Mouse (Mus musculus) heart, postnatal 36 days (tissue): ENCODE data around the gene Tagln2. TPM values are rescaled to one million over a fixed set of nuclear protein-coding genes. Genes with fewer than 3 reads are reported as not detected.
A peak's percentile ranks its signal among the peaks of the same experiment; 100 is the strongest.

Experiments used
- DNase-seq, 2 experiments: peaks; one replicate each; pipeline ENCODE4 v3.0.0; 2021 to 2022
- intact Hi-C: fragments of 180-260 bp; cut with DNase I; formaldehyde crosslinking; loops from one replicate; pipeline ENCODE4 v1.15.1; 2025
- total RNA-seq, 2 experiments: library from RNA; stranded (reverse); gene quantifications; 2 replicates each; pipeline ENCODE4 v1.2.3; 2021

Gene Tagln2
- 10 to 100 TPM; 71.9 to 78.4 TPM for total RNA-seq

- intact Hi-C loops = loop anchor here (1.0 to 10.0 kb wide), 2 partner anchors 25 to 285 kb away; partner anchors contain the start of gene Casq1
- DNase-seq = peak; percentile 93 to 94
Observed at GRCm38 (mm10) chr1:172499765-172500441, at the start of gene Tagln2. TSS of gene Tagln2 (plus strand) at chr1:172500047.

- no peak for DNase-seq
- intact Hi-C loops = no loop called here
Observed at GRCm38 (mm10) chr1:172450226-172450625, 49.6 kb upstream of the Tagln2 start.

DNA sequence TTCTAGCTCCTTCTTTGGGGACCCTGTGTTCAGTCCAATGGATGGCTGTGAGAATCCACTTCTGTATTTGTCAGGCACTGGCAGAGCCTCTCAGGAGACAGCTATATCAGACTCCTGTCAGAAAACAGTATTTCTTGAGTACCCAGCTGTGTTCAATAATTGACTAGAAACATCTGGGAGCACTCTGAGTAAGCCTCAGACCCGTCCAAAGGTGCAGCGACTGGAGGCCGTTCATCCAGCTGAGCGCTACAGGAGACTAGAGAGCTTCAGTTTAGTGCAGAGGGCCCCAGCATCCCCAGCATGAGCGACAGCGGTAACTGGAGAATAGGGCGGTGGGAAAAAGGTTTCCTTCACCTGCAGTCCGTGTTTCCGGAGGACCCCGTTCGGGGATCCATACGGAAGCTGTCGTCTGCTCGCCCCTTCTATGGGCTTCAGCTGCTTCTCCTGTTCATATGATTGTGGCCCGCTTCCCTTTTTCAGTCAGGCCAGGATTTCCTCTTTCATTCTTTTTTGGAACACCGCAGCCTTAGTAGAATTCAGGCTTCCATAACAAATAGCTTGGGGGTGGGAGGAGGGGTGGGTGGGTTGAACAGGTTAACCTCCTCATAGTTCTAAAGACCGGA, 48.9 kb upstream of the Tagln2 start:
- no peak for DNase-seq
- intact Hi-C loops = no loop called here

DNA sequence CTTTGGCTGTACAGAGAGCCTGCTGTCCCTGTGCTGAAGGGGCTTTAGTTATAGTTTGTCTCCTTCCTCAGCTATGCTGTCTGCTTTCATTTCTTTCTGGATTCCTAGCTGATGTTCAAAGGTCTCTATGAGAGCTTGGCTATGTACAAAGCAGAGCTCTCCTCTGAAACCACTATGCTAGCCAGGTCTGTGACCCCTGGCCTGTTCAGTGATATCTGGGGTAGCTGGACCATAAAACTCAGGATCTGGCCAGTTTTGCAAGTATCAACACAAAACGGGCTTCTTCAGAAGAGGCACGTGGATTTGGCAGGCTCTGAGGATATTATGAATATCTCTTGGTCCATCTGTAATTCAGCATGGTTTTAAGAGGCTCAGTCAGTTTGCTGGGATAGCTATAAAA, 46.9 kb upstream of the Tagln2 start:
- intact Hi-C loops = no loop called here

DNA sequence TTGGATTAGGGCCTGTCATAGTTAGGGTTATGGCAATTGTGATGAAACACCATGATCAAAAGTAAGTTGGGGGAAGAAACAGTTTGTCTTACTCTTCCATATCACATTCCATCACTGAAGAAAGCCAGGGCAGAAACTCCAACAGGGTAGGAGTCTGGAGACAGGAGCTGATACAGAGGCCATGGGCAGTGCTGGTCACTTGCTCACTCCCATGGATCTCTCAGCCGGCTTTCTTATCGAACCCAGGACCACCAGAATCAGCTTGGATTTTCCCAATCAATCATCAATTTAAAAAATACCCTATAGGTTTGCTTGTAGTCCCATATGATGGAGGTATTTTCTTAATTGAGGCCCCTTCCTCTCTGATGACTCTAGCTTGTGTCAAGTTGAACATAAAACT, 46.0 kb upstream of the Tagln2 start:
- no peak for DNase-seq
- intact Hi-C loops = no loop called here

More for the DNA sequence above, 46.9 kb upstream of the Tagln2 start:
- DNase-seq = no peak

DNA sequence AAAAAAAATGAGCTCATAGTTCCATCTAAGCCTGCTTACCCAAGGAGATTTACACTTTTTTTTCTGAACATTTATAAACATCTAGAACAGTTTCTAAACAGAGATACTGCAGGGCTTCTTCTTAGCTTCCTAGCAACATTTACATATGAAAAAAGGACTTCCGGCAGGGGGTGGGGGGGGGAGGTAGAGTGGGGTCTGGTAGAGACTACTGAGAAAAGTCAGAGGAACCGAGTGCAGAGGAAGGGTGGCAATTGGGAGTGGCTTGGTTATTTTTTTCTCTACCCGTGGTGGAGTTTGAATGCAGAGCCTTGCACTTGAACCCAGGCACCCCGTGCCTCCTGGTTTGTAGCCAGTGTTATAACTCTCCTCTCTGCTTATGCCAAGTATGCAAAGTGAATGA, 44.4 kb upstream of the Tagln2 start:
- DNase-seq = no peak
- intact Hi-C loops = no loop called here

DNA sequence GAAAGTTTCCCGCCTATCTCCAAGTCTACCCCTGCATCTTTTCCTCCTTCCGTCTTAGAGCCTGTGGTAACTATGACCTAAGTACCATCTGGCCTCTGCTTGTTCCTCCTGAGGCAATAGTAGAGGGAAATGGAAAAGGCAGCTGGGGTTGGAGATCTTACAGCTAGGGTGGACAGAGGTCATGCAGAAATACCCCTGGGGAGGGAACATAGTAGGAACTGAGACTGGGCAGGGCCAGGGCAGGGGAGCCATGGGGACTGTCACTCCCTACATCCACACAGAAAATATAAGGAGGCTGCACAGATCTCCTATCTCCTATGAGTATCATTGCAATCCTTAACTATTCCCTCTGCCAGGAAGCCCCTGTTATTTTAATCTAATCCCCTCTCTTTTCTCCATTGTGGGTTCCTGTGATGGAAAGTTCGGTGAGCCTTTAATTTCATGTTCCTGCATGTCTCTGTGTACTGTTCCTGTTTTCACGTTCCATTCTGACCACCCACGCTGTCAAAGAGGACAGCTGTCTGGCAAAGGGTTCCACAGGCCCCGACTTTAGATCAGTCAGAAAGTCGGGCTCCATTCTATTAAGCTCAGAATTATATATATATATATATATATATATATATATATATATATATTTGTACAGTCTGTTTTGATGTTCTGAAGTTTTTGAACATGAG, 43.7 kb upstream of the Tagln2 start:
- DNase-seq = peak in 1 of 2 experiments; percentile 17
- intact Hi-C loops = no loop called here

DNA sequence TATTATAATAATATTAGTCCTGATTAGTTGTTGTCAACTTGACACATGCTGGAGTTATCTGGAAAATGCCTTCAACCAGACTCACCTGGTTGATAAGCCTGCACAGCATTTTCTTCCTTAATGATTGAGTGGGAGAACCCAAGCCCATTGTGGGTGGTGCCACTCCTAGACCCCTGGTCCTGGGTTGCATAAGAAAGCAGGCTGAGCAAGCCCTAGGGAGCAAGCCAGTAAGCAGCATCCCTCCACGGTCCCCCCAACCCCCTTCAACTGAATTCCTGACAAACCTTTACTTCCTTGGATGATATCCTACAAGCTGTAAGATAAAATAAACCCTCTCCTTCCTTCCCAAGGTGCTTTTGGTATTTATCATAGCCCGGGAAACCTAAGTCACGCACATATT, 42.7 kb upstream of the Tagln2 start:
- no peak for DNase-seq
- intact Hi-C loops = no loop called here

GRCm38 (mm10) chr1:172458041-172458440, 41.8 kb upstream of the Tagln2 start:
- no peak for DNase-seq
- intact Hi-C loops = no loop called here

DNA sequence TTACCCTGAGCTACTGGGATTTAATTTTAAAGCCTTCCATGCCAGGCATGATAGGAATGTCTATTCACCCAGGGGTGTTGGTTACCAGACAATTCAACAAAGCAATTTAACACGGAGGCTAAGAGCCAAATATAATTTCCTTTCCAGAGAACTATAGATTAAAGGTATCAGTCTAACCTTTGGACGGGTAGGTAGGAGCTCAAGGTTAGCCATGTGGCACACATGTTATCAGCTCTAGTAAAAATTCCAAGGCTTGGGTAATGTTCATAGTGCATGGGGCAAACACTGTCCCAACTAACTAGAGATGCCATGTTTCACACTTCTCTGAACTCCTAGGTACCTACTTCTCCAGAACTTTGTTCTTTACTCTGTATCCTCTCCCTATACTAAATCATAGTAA, 38.2 kb upstream of the Tagln2 start:
- DNase-seq = no peak
- intact Hi-C loops = no loop called here

DNA sequence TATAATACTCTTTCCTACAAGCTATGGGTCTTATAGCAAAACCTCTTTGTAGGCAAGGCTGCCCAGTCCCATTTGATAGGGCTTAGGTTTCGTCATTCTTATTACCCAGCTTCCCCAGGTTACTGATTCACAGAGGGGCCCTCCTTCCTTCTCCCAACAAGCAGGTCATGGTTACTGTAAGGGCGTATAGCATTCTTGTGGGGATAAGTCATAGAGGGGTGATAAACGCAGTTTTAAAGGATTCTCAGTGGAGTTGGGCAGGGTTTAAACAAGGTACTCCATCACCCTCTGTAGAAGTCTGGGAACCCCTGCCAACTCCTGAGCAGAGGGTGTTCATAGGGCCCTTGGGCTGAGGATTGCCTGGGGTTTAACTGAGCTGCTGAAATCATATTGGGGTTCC, 37.3 kb upstream of the Tagln2 start:
- intact Hi-C loops = no loop called here
- DNase-seq = no peak

GRCm38 (mm10) chr1:172463387-172464333, 36.2 kb upstream of the Tagln2 start:
- intact Hi-C loops = no loop called here
- no peak for DNase-seq

DNA sequence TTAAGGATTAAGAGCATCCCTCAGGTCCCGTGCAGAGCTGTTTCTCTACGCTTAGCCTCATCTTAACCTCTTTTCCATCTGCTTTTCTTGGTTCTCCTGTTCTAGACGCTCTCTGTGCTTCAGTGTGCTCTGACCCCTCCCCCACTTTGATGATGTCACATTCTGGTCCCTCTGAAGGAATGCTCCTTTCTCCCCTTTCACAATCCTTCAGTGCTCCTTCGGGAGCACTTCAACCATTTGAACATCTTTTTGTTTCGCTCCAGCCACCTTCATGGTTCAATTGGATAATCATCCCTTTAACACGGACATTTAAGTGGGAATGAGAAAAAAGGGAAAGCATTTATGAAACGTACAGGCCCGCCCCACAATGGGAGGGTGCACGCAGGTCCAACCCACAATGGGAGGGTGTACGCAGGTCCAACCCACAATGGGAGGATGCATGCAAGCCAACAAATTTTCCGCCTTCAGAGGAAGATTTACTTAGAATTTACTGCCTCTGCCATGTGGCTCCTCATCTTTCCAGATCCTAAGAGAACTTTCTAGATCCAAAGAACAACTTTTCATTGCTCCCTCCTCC, 31.5 kb upstream of the Tagln2 start:
- intact Hi-C loops = no loop called here
- no peak for DNase-seq

DNA sequence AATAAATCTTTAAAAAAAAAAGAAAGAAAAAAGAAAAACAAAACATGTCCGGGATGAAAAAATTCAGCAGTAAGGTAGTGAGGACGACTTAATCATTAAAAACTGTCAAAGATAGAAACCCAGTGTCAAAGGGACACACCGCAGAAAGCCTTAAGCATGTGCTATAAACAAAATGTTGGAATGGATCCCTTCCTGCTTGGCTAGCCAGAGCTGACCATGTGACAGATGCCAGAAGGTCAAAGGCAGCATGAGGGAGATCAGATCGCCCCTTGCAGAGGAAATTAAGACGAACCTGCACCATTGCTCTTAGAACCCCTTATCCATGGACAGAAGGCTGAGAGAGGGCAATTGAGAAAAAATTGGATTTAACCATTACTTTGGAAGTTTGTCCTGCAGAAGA, 30.5 kb upstream of the Tagln2 start:
- no peak for DNase-seq
- intact Hi-C loops = no loop called here

- intact Hi-C loops = no loop called here
- no peak for DNase-seq
Observed at GRCm38 (mm10) chr1:172469810-172470448, 29.9 kb upstream of the Tagln2 start.

DNA sequence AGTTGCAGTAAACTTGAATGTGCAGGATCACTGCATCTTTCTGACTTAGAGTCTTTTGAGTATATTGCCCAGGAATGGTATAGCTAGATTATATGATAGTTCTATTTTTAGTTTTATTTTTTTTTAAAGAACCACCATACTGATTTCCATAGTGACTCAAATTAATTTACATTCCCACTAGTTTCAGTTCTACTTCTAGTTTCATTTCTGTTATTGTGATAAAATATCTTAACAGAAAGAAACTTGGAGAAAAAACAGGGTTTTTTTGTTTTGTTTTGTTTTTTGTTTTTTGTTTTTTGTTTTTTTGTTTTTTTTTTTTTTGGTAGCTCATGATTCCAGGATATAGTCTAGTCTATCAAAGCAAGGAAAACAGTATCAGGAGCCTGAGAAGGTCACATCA, 26.9 kb upstream of the Tagln2 start:
- intact Hi-C loops = no loop called here
- no peak for DNase-seq

DNA sequence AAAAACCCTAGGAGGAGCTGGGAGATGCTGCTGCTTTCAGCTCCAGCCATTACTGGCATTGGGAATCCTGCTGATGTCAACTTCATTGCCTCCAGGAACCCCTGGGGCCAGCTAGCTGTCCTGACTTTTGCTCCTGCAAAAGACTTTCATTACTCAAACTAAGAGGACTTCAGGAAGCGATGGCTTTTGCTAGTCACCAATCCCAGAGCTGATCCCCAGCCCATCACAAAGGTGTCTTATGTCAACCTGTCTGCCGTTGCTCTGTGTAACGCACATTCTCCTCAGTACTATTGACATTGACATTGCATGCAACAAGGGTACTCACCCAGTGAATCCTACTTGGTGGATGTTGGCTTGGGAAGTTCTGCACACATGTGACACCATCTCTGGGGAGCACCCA, 25.7 kb upstream of the Tagln2 start:
- DNase-seq = no peak
- intact Hi-C loops = no loop called here

DNA sequence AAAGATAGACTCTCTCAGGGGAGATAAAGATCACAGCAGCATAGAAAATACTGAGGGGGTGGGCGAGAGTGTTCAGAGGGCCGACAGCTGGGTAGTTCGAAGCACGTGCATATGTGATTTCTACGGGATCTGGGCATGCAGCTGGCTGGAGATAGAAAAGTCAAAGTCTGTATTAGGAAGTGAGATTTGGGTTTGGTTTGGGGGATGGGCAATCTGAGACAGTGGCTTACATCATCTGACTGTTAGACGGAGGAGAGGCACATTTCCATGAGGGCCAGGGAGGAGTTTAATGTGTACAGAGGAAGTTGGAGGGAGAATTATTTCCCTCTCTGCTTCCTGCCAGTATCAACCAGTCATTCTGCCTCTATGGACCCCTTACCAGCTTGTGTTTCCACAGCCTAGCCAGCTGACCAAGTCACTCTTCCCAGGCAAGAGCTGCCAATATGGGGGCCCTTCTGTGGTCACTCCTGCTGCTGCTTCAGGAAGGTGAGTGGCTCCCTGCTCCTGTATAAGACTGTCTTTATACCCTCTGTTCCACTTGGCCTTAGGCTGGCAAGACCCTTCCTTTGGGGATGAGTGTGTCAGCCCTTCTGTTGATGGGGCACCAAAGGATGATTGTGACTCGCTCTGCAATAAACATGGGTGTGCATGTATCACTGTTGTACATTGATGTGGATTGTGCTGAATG, 24.6 kb upstream of the Tagln2 start, which contains the start of gene Slamf9:
TSS of gene Slamf9 (plus strand) at position 305 of the 688 bp plus-strand sequence.
- DNase-seq = no peak
- intact Hi-C loops = no loop called here

DNA sequence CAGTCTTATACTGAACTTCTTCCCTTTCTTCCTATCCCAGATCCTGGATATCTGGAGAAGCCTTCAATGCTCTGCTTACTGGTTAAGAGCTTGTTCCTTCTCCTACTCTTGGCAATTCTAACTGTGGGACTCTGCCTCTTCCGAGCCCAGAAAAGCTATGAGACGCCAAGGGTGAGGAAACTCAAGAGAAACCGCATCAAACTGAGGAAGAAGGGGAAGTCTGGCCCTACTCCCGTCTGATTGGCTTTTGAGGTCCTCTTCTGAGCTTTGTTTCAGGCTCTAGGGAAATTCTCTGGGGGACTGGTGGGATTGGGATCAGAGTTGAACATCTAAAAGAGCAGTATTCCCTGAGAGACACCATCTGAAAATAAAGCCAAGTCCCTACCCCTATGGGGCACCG, 21.8 kb upstream of the Tagln2 start:
- no peak for DNase-seq
- intact Hi-C loops = no loop called here
